In genomic region chr4:106934931-106935582, GRCm38 (mm10) we compare ENCODE assay signal across 8 mouse cellular contexts. TPM values are rescaled to one million over a fixed set of nuclear protein-coding genes. Genes with fewer than 3 reads are reported as not detected.
DNase-seq lines count a peak whose midpoint lies in the region; ATAC-seq lines count a peak whose summit lies in the region.

No protein-coding gene starts in this region.

- WGBS in embryonic facial prominence, embryonic 14.5 days = 50% methylated on average over 12 of the region's 12 CpGs
- 68% methylated on average over 12 of the region's 12 CpGs for WGBS in limb, embryonic 13.5 days

- H3K4me3 ChIP-seq in embryonic facial prominence, embryonic 14.5 days (ENCODE audit: low read depth, low read length) = no peak overlapping the region
- no peak overlapping the region for H3K4me3 ChIP-seq in limb, embryonic 13.5 days

- H3K9me3 ChIP-seq in embryonic facial prominence, embryonic 14.5 days (ENCODE audit: control insufficient read depth, low read length) = no peaks in the 10 kb centered on the region
- H3K9me3 ChIP-seq in limb, embryonic 13.5 days = no peaks in the 10 kb centered on the region

- 0 out of 2 replicates have a peak overlapping the region, but pooled peaks have one; percentile 8 for H3K9ac ChIP-seq in embryonic facial prominence, embryonic 14.5 days (ENCODE audit: low read depth, low read length)
- H3K9ac ChIP-seq in limb, embryonic 13.5 days = peak overlapping the region; percentile 25; the same call in 1 of the 2 replicates

- H3K27me3 ChIP-seq in embryonic facial prominence, embryonic 14.5 days (replicated peaks; ENCODE audit: control insufficient read depth, insufficient read depth, low read length) = no peaks in the 10 kb centered on the region
- no peaks in the 10 kb centered on the region for H3K27me3 ChIP-seq in limb, embryonic 13.5 days

- H3K27ac ChIP-seq in embryonic facial prominence, embryonic 14.5 days (replicated peaks; ENCODE audit: low read depth, low read length) = no peak overlapping the region
- no peak overlapping the region for H3K27ac ChIP-seq in limb, embryonic 13.5 days

- no peak overlapping the region for H3K4me2 ChIP-seq in embryonic facial prominence, embryonic 14.5 days (ENCODE audit: low read depth, low read length)
- no peak overlapping the region for H3K4me2 ChIP-seq in limb, embryonic 13.5 days (replicated peaks)

- peaks cover 25% of the 10 kb centered on the region for H3K4me1 ChIP-seq in embryonic facial prominence, embryonic 14.5 days (ENCODE audit: control insufficient read depth, insufficient read depth, low read length)
- peaks cover 76% of the 10 kb centered on the region for H3K4me1 ChIP-seq in limb, embryonic 13.5 days

- H3K36me3 ChIP-seq in embryonic facial prominence, embryonic 14.5 days (ENCODE audit: control insufficient read depth, insufficient read depth, low read length) = peaks cover 51% of the 10 kb centered on the region
- H3K36me3 ChIP-seq in limb, embryonic 13.5 days = peaks cover 76% of the 10 kb centered on the region

- no peak for ATAC-seq in embryonic facial prominence, embryonic 14.5 days (ENCODE audit: low read depth)
- ATAC-seq in limb, embryonic 13.5 days (ENCODE audit: low FRiP score, low read depth) = no peak
- no peak for ATAC-seq in monocyte, adult 5-6 weeks (replicated peaks; ENCODE audit: insufficient number of reproducible peaks, low FRiP score, low TSS enrichment, poor library complexity, severe bottlenecking)

- DNase-seq in right cerebral cortex, adult 2 months (ENCODE audit: low spot score in 2 of 2) = peak; percentile 59
- DNase-seq in right cerebral cortex, postnatal 4 days = no peak
- no peak for DNase-seq in embryonic facial prominence, embryonic 14.5 days (ENCODE audit: low spot score)
- DNase-seq in right cerebral cortex, postnatal 36 days (ENCODE audit: low spot score in 2 of 2) = peak; percentile 42 to 54
- DNase-seq in urinary bladder, adult 18-20 months (ENCODE audit: low spot score in 2 of 2) = no peak
- no peak for DNase-seq in gastrocnemius, adult 18-20 months (ENCODE audit: low spot score)

RNA-seq across cellular contexts. Expression of gene Ssbp3, which starts 24.6 kb away (rescaled TPM):
- 72.9 and 88.2 TPM in 2 replicates for polyA plus RNA-seq in embryonic facial prominence, embryonic 14.5 days (2014; fragmentation: Nextera tagmentation; extraction: Ambion mirVana)
- 171 and 173 TPM in 2 replicates for polyA plus RNA-seq in limb, embryonic 13.5 days (2015; fragmentation: Nextera tagmentation; extraction: Ambion mirVana)
- total RNA-seq in gastrocnemius, adult 18-20 months (2021) = 10 to 100 TPM; 20.5 to 25.5 TPM
- total RNA-seq in monocyte, adult 5-6 weeks (2017) = 14.3 to 22.7 TPM (median 19.5 TPM) in 3 replicates

Comparison
In these comparisons a context has a peak if more than half of its experiments do, and no peak if none do; other contexts are left out.
1. DNase-seq: peak in right cerebral cortex, adult 2 months (2 of 2) and right cerebral cortex, postnatal 36 days (2 of 2); none in right cerebral cortex, postnatal 4 days (single experiment), embryonic facial prominence, embryonic 14.5 days (single experiment), urinary bladder, adult 18-20 months (0 of 2) and gastrocnemius, adult 18-20 months (single experiment).